Mouse (Mus musculus) mammary gland, adult 2 months (tissue): ENCODE measurements around the gene Tenm1. TPM values are rescaled to one million over a fixed set of nuclear protein-coding genes. Genes with fewer than 3 reads are reported as not detected.

Source experiments
- polyA plus RNA-seq: library from polyadenylated mRNA; depleted of rRNA; stranded (reverse); fragments of >200 nt; gene quantifications from 2 replicates; pipeline ENCODE4 v1.2.3, GENCODE M21; 2012; ENCODE audit warnings: low replicate concordance; rRNA removed

Tenm1 gene
- 0.04 and 0.06 TPM in 2 replicates for polyA plus RNA-seq

GRCm38 (mm10) chrX:43428855-43429263 is at the start of gene Tenm1:
Tenm1 (minus strand) TSS chrX:43429126.

GRCm38 (mm10) chrX:42502291-42503043 is 926.5 kb downstream of the Tenm1 start, which contains the start of gene Sh2d1a:
Sh2d1a (plus strand) TSS chrX:42502453.

GRCm38 (mm10) chrX:42489446-42489845 is 939.5 kb downstream of the Tenm1 start, which contains the start of gene Tex13c2:
Tex13c2 (plus strand) TSS chrX:42489691.

Other genes starting within 250 kb of the Tenm1 start
- not detected in 2 replicates for gene Tex13c1, start 162.0 kb upstream of the Tenm1 start, polyA plus RNA-seq